Mouse (Mus musculus) limb, embryonic 15.5 days (tissue): ENCODE measurements around the gene Psmd8. TPM values are rescaled to one million over a fixed set of nuclear protein-coding genes. Genes with fewer than 3 reads are reported as not detected.
"Not testable (repeated sequence)": the region's sequence is repeated elsewhere in the genome, so short reads cannot be mapped to it uniquely, and the experiment has no call there.

Experiments
- ATAC-seq: fragments of 200-750 bp; cut with Nextera tagmentation; 2 replicates; pipeline ENCODE4 v1.8.0; 2017; ENCODE audit warnings: low read depth, moderate TSS enrichment; ENCODE audit not compliant: insufficient number of reproducible peaks, low FRiP score, low TSS enrichment
- H3K27ac ChIP-seq: fragments of 300-500 bp; sonication (generic); 2 replicates; pipeline ENCODE4 v1.5.1; 2015; ENCODE audit warnings: moderate library complexity, mild to moderate bottlenecking, inconsistent platforms
- H3K27me3 ChIP-seq: fragments of 300-500 bp; sonication (generic); 2 replicates; pipeline ENCODE4 v1.6.1; 2015; ENCODE audit warnings: inconsistent platforms
- H3K36me3 ChIP-seq: fragments of 300-500 bp; sonication (generic); 2 replicates; pipeline ENCODE4 v1.6.1; 2015; ENCODE audit warnings: inconsistent platforms
- H3K4me1 ChIP-seq: fragments of 300-500 bp; sonication (generic); 2 replicates; pipeline ENCODE4 v1.6.1; 2015; ENCODE audit warnings: inconsistent platforms
- H3K4me2 ChIP-seq: fragments of 300-500 bp; sonication (generic); 2 replicates; pipeline ENCODE4 v1.6.1; 2015; ENCODE audit warnings: mild to moderate bottlenecking, inconsistent platforms
- H3K4me3 ChIP-seq: fragments of 300-500 bp; sonication (generic); 2 replicates; pipeline ENCODE4 v1.5.1; 2015; ENCODE audit warnings: mild to moderate bottlenecking, inconsistent platforms
- H3K9ac ChIP-seq: fragments of 300-500 bp; sonication (generic); 2 replicates; pipeline ENCODE4 v1.6.1; 2015; ENCODE audit warnings: inconsistent platforms
- H3K9me3 ChIP-seq: fragments of 300-500 bp; sonication (generic); 2 replicates; pipeline ENCODE4 v1.6.1; 2016; ENCODE audit warnings: inconsistent platforms
- WGBS: fragments of 180-500 bp; shearing (Covaris S2); methylation state at CpG from one replicate; pipeline ENCODE4 v1.1.7; 2015; 5-methylcytosine and 5-hydroxymethylcytosine counted together
- polyA plus RNA-seq: library from polyadenylated mRNA; unstranded; fragments of >200 nt; fragmentation: Nextera tagmentation; extraction: Ambion mirVana; gene quantifications from 2 replicates; pipeline ENCODE4 v1.2.1, GENCODE M21; 2015

Psmd8 gene
- polyA plus RNA-seq = 254 and 271 TPM in 2 replicates

DNA sequence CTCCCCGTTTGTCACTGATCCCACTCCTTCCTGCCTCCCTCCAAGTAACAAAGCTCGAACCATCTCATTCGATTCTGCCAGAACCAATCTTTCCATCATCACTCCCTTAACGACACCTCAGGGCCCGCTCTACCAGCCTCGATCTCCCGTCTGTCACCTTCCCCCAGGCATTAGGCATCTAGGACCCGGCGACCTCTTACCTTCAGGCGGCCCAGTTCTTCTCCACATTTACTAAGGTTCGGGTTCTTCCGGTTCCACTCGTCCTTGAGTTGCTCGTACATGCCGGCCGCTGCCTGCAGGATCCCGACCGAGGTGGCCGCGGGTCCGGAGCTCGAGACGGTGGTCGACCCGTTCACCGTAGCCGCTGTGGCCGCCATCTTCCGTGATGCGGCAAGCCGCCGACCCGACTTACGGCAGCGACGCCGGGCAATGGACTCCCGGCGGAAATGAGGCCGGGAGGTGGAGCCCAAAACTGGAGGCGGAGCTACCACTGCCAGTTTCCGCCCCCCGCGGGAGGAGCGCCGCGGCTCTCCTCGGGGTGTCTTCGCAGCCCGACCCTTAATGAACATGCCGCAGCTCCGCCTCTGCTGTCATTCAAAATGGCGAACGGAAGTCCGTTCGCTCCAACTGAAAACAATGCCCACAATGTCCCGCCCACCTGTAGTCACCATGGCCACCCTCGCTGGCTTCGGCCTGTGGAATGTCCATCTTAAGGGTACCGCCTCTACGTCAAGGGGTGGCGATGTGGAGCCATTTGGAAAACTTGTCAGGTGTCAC lies at the start of gene Psmd8:
TSS of gene Psmd8 (minus strand) at position 625 of the 777 bp plus-strand sequence.
- Histone ChIP-seq H3K4me2 (peak within 1 kb of the TSS; percentile 69), H3K4me1 (peaks cover 13% of the 10 kb centered on the region), H3K27ac (peak within 1 kb of the TSS; percentile 79), H3K9me3 (no peaks in the 10 kb centered on the region), H3K4me3 (peak within 1 kb of the TSS; percentile 73), H3K27me3 (no peaks in the 10 kb centered on the region), H3K9ac (peak within 1 kb of the TSS; percentile 61), H3K36me3 (peaks cover 25% of the 10 kb centered on the region)
- WGBS = under 1% methylated on average over 62 of the region's 62 CpGs
- ATAC-seq = peak; percentile 93

DNA sequence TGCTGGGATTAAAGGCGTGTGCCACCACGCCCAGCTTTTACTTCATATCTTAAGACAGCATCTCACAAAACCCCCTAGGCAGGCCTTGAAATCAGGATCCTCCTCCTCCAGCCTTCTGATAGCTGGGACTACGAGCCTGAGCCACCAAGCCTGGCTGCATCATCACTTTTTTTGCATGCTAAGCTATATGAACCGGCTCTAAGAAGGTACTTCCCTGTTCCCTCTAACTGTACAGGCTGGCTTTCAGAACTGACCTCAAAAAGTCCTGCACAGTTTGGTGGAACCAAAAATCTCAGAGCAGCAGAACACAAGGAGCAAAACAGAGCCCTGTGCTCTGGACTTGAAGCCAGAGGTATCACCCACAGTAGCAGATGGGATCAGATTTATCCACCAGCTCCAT lies 47.7 kb upstream of the Psmd8 start:
- H3K4me1 ChIP-seq = peaks cover 27% of the 10 kb centered on the region
- WGBS = 69% methylated on average over 4 of the region's 4 CpGs
- no peak overlapping the region for H3K4me3 ChIP-seq
- no peaks in the 10 kb centered on the region for H3K9me3 ChIP-seq
- H3K27me3 ChIP-seq = peaks cover 14% of the 10 kb centered on the region
- H3K27ac ChIP-seq = no peak overlapping the region
- H3K4me2 ChIP-seq = no peak overlapping the region
- H3K9ac ChIP-seq = no peak overlapping the region
- no peak for ATAC-seq
- peaks cover 19% of the 10 kb centered on the region for H3K36me3 ChIP-seq

DNA sequence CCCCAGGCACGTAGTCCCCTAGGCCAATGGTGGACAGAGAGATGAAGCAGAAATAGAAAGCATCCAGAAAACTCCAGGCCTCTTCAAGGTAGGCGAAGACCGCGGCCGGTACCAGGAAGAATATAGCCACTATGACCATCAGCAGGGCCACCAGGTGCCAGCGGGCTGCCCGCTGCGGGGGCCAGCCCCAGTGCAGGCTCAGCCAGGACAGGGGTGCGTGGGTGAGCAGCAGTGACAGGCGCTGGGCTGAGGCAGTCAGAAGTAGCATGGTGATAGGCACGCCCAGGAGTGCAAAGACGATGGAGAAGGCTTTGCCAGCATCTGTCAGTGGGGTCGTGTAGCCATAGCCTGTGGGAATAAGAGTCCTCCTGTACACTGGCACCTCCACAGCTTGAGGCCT lies 45.0 kb upstream of the Psmd8 start:
- Histone ChIP-seq H3K27ac (no peak overlapping the region), H3K36me3 (peaks cover 23% of the 10 kb centered on the region), H3K27me3 (no peaks in the 10 kb centered on the region), H3K9ac (no peak overlapping the region), H3K4me2 (no peak overlapping the region), H3K4me1 (peaks cover 13% of the 10 kb centered on the region), H3K9me3 (no peaks in the 10 kb centered on the region), H3K4me3 (no peak overlapping the region)
- 76% methylated on average over 13 of the region's 13 CpGs for WGBS
- ATAC-seq = no peak

DNA sequence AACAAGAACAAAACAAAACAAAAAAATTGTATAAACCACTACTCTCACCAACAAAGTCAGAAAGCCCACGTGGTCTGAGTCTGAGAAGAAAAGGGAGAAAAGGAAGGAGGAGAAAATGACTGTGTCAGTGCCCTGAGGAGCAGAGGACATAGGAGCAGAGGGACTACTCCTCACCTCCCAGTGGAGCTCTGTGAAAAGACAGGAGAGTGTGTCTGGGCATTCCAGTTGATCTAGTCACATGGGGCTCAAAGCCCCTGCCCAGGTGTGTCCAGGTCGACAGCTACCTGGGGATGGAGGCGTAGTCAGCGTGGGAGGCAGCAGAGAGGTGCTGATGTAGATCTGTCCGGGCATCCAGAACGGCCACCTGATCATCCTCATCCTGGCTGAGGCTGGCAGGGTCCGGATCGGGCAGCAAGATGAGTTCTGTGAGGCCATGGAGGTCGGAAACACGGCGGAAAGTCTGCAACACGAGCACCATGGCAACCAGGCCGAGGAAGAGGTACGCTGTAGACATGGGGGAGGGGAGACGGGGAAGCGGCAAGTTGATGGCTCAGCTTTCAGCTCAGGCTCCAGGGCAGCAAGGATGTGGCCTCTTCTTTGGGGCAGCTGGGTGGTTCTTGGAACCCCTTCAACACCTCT lies 44.4 kb upstream of the Psmd8 start:
- Histone ChIP-seq H3K27me3 (no peaks in the 10 kb centered on the region), H3K9me3 (no peaks in the 10 kb centered on the region), H3K9ac (no peak overlapping the region), H3K4me3 (no peak overlapping the region), H3K4me2 (no peak overlapping the region), H3K27ac (no peak overlapping the region), H3K36me3 (peaks cover 23% of the 10 kb centered on the region), H3K4me1 (peaks cover 13% of the 10 kb centered on the region)
- ATAC-seq = no peak
- WGBS = 18% methylated on average over 16 of the region's 16 CpGs

DNA sequence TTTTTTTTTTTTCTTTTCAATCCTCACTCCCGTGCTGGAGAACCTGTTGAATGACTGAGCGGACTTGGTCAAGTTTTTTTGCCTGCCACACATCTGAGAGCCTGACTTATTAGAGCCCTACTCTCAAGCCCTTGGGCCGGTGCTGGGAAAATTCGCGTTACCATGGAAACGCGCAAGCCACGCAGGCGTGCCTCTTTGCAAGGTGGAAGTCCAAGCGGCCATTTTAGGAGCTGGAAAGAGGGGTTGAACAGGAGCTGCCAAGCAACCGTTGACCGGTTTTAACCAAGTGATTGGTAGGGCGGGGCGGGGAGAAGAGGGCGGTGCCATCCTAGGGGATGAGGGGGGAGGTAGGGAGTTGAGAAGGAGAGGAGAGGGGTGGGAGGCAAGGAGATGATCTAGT lies 34.3 kb upstream of the Psmd8 start:
- WGBS = 45% methylated on average over 15 of the region's 15 CpGs
- H3K27me3 ChIP-seq = no peaks in the 10 kb centered on the region
- H3K36me3 ChIP-seq = peaks cover 6% of the 10 kb centered on the region; the same call in 1 of the 2 replicates
- H3K27ac ChIP-seq = no peak overlapping the region
- H3K4me3 ChIP-seq = no peak overlapping the region
- peaks cover 18% of the 10 kb centered on the region for H3K4me1 ChIP-seq
- H3K4me2 ChIP-seq = no peak overlapping the region
- no peak overlapping the region for H3K9ac ChIP-seq
- H3K9me3 ChIP-seq = no peaks in the 10 kb centered on the region
- no peak for ATAC-seq

DNA sequence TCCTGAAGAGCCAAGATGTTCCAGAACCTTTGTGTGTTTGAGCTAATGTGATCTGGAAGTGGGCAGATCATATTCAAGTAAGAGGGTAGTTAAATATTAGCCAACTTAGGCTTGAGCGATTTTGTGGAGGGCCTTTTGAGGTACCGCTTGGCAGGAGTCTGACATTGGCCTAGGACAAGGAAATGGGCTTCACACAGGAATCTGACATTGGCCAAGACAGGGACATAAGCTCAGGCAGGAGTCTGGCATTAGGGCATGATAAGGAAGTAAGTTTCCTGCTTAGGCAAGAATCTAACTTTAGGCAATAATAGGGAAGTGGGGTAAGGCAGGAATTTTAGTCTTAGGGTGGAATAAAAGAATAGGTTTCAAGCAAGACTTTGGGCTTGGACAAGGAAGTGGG lies 33.7 kb upstream of the Psmd8 start:
- Histone ChIP-seq H3K27me3 (no peaks in the 10 kb centered on the region), H3K4me2 (peak overlapping the region; percentile 41; the same call in 1 of the 2 replicates), H3K9me3 (no peaks in the 10 kb centered on the region), H3K4me3 (no peak overlapping the region), H3K36me3 (no peaks in the 10 kb centered on the region), H3K27ac (no peak overlapping the region), H3K4me1 (peaks cover 18% of the 10 kb centered on the region), H3K9ac (no peak overlapping the region)
- WGBS = 74% methylated on average over 2 of the region's 2 CpGs
- ATAC-seq = no peak

DNA sequence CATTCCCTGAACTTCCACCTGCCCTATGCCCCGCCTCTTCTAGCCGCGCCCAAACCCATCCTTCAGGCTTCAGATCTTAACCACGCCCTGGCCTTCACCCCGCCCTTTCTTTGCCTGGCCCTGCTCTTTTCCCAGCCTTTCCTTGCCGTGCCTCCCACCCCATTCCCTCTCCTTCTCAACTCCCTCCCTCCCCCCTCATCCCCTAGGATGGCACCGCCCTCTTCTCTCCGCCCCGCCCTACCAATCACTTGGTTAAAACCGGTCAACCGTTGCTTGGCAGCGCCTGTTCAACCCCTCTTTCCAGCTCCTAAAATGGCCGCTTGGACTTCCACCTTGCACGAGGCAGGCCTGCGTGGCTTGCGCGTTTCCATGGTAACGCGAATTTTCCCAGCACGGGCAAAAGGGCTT lies 33.2 kb upstream of the Psmd8 start, which contains the start of gene Catsperg1:
TSS of gene Catsperg1 (minus strand) at position 361 of the 408 bp plus-strand sequence.
- Histone ChIP-seq H3K36me3 (no peaks in the 10 kb centered on the region), H3K4me3 (peak within 1 kb of the TSS; percentile 16), H3K9me3 (no peaks in the 10 kb centered on the region), H3K4me2 (peak within 1 kb of the TSS; percentile 41), H3K27ac (no peak within 1 kb of the TSS), H3K9ac (no peak within 1 kb of the TSS), H3K27me3 (no peaks in the 10 kb centered on the region), H3K4me1 (peaks cover 18% of the 10 kb centered on the region)
- peak; percentile 48; the same call in 1 of the 2 replicates for ATAC-seq
- 5% methylated on average over 20 of the region's 20 CpGs for WGBS

DNA sequence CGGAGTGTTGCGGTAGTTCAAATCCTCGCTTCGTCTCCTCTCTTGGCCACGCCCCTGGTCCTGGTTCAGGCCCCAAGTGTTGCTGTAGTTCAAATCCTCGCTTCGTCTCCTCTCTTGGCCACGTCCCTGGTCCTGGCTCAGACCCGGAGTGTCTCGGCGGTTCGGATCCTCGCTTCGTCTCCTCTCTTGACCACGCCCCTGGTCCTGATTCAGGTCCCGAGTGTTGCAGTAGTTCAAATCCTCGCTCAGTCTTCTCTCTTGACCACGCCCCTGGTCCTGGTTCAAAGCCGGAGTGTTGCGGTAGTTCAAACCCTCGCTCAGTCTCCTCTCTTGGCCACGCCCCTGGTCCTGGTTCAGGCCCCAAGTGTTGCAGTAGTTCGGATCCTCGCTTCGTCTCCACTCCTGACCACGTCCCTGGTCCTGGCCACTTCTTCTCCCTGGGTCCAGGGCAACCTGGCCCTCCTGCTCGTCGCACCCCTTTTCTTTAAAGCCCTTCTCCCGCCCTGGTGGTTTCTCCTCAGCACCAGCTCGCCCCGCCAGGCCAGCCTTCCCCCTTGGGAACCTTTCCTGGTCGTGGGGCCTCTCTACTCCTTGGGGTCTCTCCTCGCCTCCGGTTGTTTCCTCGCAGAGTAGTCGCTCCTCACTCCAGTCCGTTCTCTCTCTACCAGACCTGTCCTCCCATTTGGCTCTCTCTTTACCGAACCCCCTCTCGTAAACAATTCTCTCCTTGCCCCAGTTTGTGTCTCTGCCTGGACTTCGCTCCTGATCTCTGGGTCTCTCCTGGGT lies 32.5 kb upstream of the Psmd8 start:
- ATAC-seq, H3K27me3 ChIP-seq, H3K36me3 ChIP-seq, H3K9me3 ChIP-seq, H3K27ac ChIP-seq, H3K9ac ChIP-seq: not testable (repeated sequence)
- H3K4me2 ChIP-seq = peak overlapping the region; percentile 41
- WGBS = 23% methylated on average over 40 of the region's 40 CpGs
- H3K4me1 ChIP-seq = peaks cover 18% of the 10 kb centered on the region
- H3K4me3 ChIP-seq = 0 out of 2 replicates have a peak overlapping the region, but pooled peaks have one; percentile 16

DNA sequence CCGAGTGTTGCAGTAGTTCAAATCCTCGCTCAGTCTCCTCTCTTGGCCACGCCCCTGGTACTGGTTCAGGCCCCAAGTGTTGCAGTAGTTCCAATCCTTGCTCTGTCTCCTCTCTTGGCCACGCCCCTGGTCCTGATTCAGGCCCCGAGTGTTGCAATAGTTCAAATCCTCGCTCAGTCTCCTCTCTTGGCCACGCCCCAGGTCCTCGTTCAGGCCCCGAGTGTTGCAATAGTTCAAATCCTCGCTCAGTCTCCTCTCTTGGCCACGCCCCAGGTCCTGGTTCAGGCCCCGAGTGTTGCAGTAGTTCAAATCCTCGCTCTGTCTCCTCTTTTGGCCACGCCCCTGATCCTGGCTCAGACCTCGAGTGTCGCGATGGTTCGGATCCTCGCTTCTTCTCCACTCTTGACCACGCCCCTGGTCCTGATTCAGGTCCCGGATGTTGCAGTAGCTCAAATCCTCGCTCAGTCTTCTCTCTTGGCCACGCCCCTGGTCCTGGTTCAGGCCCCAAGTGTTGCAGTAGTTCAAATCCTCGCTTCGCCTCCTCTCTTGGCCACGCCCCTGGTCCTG lies 31.8 kb upstream of the Psmd8 start:
- H3K27ac ChIP-seq = peak overlapping the region; percentile 83; the same call in 1 of the 2 replicates
- peak overlapping the region; percentile 43 for H3K4me3 ChIP-seq
- H3K9ac ChIP-seq = no peak overlapping the region
- H3K36me3 ChIP-seq = no peaks in the 10 kb centered on the region
- H3K4me1 ChIP-seq = peaks cover 18% of the 10 kb centered on the region
- peak overlapping the region; percentile 57 for H3K4me2 ChIP-seq
- no peaks in the 10 kb centered on the region for H3K27me3 ChIP-seq
- ATAC-seq = no peak
- 22% methylated on average over 26 of the region's 26 CpGs for WGBS
- no peaks in the 10 kb centered on the region for H3K9me3 ChIP-seq

DNA sequence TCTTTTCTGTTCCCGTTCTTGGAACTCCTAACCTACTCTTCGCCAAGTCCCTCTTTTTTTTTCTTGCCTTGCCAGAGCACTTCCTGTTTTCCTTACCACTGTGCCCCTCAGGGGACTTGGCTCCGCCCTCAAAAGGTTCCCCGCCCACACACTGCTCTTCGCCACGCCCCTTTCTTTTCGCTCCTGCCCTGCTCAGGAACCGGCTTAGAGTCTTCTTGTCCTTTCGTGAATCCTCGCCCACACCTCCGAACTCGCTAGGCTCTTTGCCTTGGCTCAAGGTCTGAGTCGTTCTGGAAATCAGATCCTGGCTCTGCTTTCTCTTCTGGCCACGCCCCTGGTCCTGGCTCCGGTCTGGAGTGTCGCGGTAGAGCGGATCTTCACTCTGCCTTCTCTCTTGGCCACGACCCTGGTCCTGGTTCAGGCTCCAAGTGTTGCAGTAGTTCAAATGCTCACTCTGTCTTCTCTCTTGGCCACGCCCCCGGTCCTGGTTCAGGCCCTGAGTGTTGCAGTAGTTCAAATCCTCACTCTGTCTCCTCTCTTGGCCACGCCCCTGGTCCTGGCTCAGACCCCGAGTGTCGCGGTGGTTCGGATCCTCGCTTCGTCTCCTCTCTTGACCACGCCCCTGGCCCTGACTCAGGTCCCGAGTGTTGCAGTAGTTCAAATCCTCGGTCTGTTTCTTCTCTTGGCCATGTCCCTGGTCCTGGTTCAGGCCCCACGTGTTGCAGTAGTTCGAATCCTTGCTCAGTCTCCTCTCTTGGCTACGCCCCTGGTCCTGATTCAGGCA lies 31.1 kb upstream of the Psmd8 start:
- ATAC-seq = peak; percentile 83
- 6% methylated on average over 34 of the region's 34 CpGs for WGBS
- Histone ChIP-seq H3K4me3 (peak overlapping the region; percentile 43), H3K9ac (no peak overlapping the region), H3K9me3 (no peaks in the 10 kb centered on the region), H3K4me2 (peak overlapping the region; percentile 57), H3K27me3 (no peaks in the 10 kb centered on the region), H3K4me1 (peaks cover 18% of the 10 kb centered on the region), H3K27ac (peak overlapping the region; percentile 83), H3K36me3 (no peaks in the 10 kb centered on the region)

DNA sequence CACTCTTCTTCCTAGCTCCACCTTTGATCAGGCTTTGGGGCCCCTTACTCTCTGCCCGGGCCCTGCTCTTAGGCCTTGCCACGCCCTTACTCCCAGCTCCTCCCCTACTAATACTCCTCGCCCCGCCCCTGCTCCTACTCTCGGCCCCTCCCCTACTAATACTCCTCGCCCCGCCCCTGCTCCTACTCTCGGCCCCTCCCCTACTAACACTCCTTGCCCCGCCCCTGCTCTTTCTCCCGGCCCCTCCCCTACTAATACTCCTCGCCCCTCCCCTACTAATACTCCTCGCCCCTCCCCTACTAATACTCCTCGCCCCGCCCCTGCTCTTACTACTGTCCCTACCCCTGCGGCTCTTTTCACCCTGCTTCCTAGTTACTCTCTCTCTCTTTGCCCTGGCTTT lies 30.5 kb upstream of the Psmd8 start:
- Histone ChIP-seq H3K4me3 (peak overlapping the region; percentile 43), H3K4me1 (peaks cover 18% of the 10 kb centered on the region), H3K27ac (peak overlapping the region; percentile 83), H3K4me2 (peak overlapping the region; percentile 57)
- H3K36me3 ChIP-seq, H3K9me3 ChIP-seq, H3K27me3 ChIP-seq, H3K9ac ChIP-seq: not testable (repeated sequence)
- ATAC-seq = peak; percentile 53
- 28% methylated on average over 13 of the region's 15 CpGs for WGBS
